Mouse (Mus musculus): ENCODE results near the gene Tbc1d10a. TPM values are rescaled to one million over a fixed set of nuclear protein-coding genes. Genes with fewer than 3 reads are reported as not detected.

Gene Tbc1d10a
- polyA plus RNA-seq, 1 experiment from 2014 or later: 33.4 TPM

DNA sequence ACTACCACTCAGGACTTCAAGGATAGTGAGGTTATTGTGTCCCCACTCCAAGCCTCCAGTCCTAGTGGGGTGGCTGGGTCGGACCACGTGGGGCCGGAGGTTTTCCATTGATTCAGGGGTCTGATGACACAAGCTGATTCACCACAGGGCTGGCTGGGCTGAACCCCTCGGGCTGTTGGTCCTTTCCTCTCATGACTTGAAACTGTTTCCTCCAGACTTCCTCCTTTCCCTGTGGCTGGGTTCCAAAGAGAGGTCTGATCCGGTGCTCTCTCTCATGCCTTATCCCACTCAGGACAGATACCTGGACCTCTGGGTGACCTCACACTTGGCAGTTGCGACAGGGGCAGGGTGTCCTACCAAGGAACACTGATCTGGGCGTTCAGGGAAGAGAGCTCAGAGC is 53.6 kb downstream of the Tbc1d10a start:
- Histone ChIP-seq H3K27me3 (replicated peaks; ENCODE audit: control insufficient read depth, insufficient read depth, low read length) (no peaks in the 10 kb centered on the region), H3K27ac (ENCODE audit: low read length) (no peak overlapping the region), H3K9ac (replicated peaks; ENCODE audit: low read depth, low read length) (no peak overlapping the region), H3K9me3 (ENCODE audit: control insufficient read depth, low read length) (no peaks in the 10 kb centered on the region), H3K4me1 (replicated peaks; ENCODE audit: control insufficient read depth, insufficient read depth, low read length) (no peaks in the 10 kb centered on the region), H3K36me3 (ENCODE audit: control insufficient read depth, insufficient read depth) (no peaks in the 10 kb centered on the region), H3K4me2 (ENCODE audit: low read length) (no peak overlapping the region), H3K4me3 (replicated peaks; ENCODE audit: low read length) (no peak overlapping the region)
- WGBS: 76% methylated on average over 7 of the region's 7 CpGs
- ATAC-seq: no peak

DNA sequence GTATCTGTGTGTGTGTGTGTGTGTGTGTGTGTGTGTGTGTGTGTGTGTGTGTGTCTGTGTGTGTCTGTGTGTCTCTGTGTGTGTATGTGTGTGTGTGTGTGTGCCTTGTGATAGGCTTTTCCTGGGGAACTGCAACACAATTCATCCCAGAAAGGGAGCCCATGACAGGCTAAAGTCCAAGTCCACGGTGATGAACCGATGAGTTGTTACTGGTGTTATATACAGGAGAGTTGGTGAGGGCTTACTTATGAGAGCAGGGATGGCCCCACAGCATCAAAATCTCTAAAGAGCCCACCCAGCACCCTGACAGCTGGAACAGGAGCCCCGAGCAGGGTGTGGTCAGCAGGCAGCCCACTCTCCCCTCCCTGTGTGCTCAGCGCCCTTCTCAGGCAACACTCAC is 54.6 kb downstream of the Tbc1d10a start:
- Histone ChIP-seq H3K4me2 (ENCODE audit: low read length) (no peak overlapping the region), H3K9ac (replicated peaks; ENCODE audit: low read depth, low read length) (no peak overlapping the region), H3K36me3 (ENCODE audit: control insufficient read depth, insufficient read depth) (no peaks in the 10 kb centered on the region), H3K27me3 (replicated peaks; ENCODE audit: control insufficient read depth, insufficient read depth, low read length) (no peaks in the 10 kb centered on the region), H3K4me3 (replicated peaks; ENCODE audit: low read length) (no peak overlapping the region), H3K27ac (ENCODE audit: low read length) (no peak overlapping the region), H3K9me3 (ENCODE audit: control insufficient read depth, low read length) (no peaks in the 10 kb centered on the region), H3K4me1 (replicated peaks; ENCODE audit: control insufficient read depth, insufficient read depth, low read length) (no peaks in the 10 kb centered on the region)
- WGBS: 85% methylated on average over 4 of the region's 4 CpGs
- ATAC-seq: no peak

DNA sequence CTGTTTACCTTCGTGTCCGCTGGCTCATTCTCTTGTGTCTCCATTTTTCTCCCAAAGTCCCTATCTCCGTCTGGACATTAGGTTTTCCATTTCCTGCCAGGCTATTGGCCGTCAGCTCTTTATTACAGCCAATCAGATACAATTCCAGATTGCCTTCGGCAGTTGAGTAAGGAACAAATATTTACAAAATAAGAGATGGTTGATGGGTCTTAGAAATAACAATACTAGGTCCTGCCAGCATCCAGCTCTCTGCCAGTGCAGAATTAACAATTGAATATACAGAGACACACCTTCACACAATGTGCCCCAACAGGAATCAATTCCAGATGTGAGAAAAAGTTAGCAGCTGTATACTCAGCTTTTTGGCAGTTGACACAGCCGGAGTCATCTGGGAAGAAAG is 59.5 kb downstream of the Tbc1d10a start:
- no peaks in the 10 kb centered on the region for H3K4me1 ChIP-seq (replicated peaks; ENCODE audit: control insufficient read depth, insufficient read depth, low read length)
- ATAC-seq: no peak
- no peaks in the 10 kb centered on the region for H3K36me3 ChIP-seq (ENCODE audit: control insufficient read depth, insufficient read depth)
- no peak overlapping the region for H3K9ac ChIP-seq (replicated peaks; ENCODE audit: low read depth, low read length)
- H3K9me3 ChIP-seq (ENCODE audit: control insufficient read depth, low read length): no peaks in the 10 kb centered on the region
- H3K4me2 ChIP-seq (ENCODE audit: low read length): no peak overlapping the region
- WGBS: 75% methylated on average over 6 of the region's 6 CpGs
- no peak overlapping the region for H3K27ac ChIP-seq (ENCODE audit: low read length)
- no peaks in the 10 kb centered on the region for H3K27me3 ChIP-seq (replicated peaks; ENCODE audit: control insufficient read depth, insufficient read depth, low read length)
- no peak overlapping the region for H3K4me3 ChIP-seq (replicated peaks; ENCODE audit: low read length)

DNA sequence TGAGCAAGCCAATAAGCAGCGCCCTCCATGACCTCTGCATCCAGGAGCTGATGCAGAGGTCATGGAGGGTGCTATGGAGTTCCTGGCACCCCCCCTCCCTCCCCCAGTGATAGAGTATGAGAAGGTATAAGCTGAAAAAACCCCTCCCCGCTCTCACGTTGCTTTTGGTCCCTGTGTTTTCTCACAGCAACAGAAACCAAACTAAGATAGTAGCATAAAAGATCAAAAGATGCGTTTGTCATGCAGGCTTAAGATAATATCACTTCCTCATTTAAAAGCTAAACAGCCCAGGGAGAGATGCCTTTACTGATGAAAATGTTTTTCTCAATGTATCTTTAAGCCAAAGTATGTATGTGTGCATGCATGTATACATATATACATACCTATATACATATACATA is 60.0 kb downstream of the Tbc1d10a start:
- Histone ChIP-seq H3K4me2 (ENCODE audit: low read length) (no peak overlapping the region), H3K4me1 (replicated peaks; ENCODE audit: control insufficient read depth, insufficient read depth, low read length) (no peaks in the 10 kb centered on the region), H3K36me3 (ENCODE audit: control insufficient read depth, insufficient read depth) (no peaks in the 10 kb centered on the region), H3K27me3 (replicated peaks; ENCODE audit: control insufficient read depth, insufficient read depth, low read length) (no peaks in the 10 kb centered on the region), H3K9ac (replicated peaks; ENCODE audit: low read depth, low read length) (no peak overlapping the region), H3K9me3 (ENCODE audit: control insufficient read depth, low read length) (no peaks in the 10 kb centered on the region), H3K27ac (ENCODE audit: low read length) (no peak overlapping the region), H3K4me3 (replicated peaks; ENCODE audit: low read length) (no peak overlapping the region)
- WGBS: 70% methylated on average over 4 of the region's 4 CpGs
- ATAC-seq: no peak

DNA sequence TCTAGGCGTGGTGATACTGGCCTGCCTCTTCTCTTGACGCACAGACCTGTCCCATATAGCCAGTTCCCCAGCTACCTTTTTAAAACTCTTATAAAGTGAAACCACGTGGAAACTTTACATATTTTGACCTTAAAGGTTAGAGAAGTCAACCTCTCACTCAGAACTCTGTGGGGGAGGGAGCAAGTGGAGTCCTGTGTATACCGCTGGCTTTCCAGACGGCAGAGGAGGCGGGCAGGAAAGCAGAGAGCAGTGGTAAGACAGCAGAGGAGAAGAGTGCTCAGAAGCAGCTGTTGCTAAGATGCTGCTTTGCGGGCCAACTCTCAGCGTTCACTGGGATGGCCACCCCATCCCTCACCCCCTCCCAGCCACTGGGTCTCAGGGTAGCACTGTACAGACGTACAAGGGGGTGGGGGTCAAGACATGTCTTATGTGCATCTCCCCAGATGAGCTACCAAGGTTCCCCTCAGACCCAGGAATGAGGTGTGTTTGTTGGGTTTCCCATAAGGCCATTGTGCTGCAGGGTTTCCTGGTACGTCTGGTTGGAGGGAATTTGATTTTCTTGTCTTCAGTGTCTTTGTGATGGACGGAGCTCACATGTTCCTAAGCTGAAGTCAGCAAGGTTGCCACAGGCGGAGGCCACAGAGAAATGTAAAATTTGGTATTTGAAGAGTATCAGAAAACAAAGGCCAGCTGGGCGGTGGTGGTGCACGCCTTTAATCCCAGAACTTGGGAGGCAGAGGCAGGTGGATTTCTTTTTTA is 60.8 kb downstream of the Tbc1d10a start:
- ATAC-seq: no peak
- 85% methylated on average over 14 of the region's 14 CpGs for WGBS
- H3K9ac ChIP-seq (replicated peaks; ENCODE audit: low read depth, low read length): no peak overlapping the region

DNA sequence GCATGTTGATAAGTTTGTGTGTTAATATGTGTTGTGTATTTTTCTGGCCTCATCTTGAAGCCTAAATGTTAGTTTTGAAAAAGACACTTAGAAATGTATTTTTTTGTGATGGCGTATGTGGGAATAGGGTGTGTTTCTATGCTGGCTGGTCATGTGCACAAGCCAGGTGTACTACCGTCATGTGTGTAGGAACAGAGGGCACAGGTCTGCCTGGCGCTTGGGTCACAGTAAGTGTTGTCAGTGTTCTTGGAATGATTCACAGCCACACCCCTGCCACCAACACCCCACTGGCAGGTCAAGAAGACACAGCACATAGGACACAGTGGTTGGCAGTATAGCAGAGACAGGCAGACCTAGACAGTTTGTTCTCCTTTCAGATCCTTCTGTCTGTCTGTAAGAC is 62.6 kb downstream of the Tbc1d10a start:
- WGBS: 97% methylated on average over 3 of the region's 3 CpGs
- Histone ChIP-seq H3K9ac (replicated peaks; ENCODE audit: low read depth, low read length) (no peak overlapping the region), H3K4me1 (replicated peaks; ENCODE audit: control insufficient read depth, insufficient read depth, low read length) (no peaks in the 10 kb centered on the region), H3K9me3 (ENCODE audit: control insufficient read depth, low read length) (no peaks in the 10 kb centered on the region), H3K27me3 (replicated peaks; ENCODE audit: control insufficient read depth, insufficient read depth, low read length) (no peaks in the 10 kb centered on the region), H3K4me2 (ENCODE audit: low read length) (no peak overlapping the region), H3K27ac (ENCODE audit: low read length) (no peak overlapping the region), H3K36me3 (ENCODE audit: control insufficient read depth, insufficient read depth) (no peaks in the 10 kb centered on the region), H3K4me3 (replicated peaks; ENCODE audit: low read length) (no peak overlapping the region)
- no peak for ATAC-seq

More for the DNA sequence above, 60.8 kb downstream of the Tbc1d10a start:
- Histone ChIP-seq H3K36me3 (ENCODE audit: control insufficient read depth, insufficient read depth) (no peaks in the 10 kb centered on the region), H3K27ac (ENCODE audit: low read length) (no peak overlapping the region), H3K9me3 (ENCODE audit: control insufficient read depth, low read length) (no peaks in the 10 kb centered on the region), H3K27me3 (replicated peaks; ENCODE audit: control insufficient read depth, insufficient read depth, low read length) (no peaks in the 10 kb centered on the region), H3K4me3 (replicated peaks; ENCODE audit: low read length) (no peak overlapping the region), H3K4me2 (ENCODE audit: low read length) (no peak overlapping the region), H3K4me1 (replicated peaks; ENCODE audit: control insufficient read depth, insufficient read depth, low read length) (no peaks in the 10 kb centered on the region)

DNA sequence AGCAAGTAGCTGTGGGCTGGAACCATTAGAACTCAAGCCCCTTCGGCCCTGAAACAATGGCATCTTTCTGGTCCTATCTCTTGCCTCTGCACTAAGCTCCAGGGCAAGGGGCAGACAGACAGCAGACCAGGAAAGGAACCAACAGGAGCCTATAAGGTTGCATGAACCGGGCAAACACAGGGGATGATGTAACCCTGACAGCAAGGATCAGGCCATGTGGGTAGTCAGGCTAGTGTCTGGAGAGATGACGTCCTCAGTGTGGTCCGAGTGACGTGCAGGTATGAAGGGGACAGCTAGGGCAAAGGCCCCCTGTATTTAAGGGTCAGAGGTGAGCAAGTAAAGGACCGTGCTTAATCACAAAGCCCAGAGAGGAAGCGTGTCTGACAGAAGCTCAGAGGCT is 63.7 kb downstream of the Tbc1d10a start:
- Histone ChIP-seq H3K9me3 (ENCODE audit: control insufficient read depth, low read length) (no peaks in the 10 kb centered on the region), H3K36me3 (ENCODE audit: control insufficient read depth, insufficient read depth) (no peaks in the 10 kb centered on the region), H3K27ac (ENCODE audit: low read length) (no peak overlapping the region), H3K9ac (replicated peaks; ENCODE audit: low read depth, low read length) (no peak overlapping the region), H3K4me1 (replicated peaks; ENCODE audit: control insufficient read depth, insufficient read depth, low read length) (no peaks in the 10 kb centered on the region), H3K4me2 (ENCODE audit: low read length) (no peak overlapping the region), H3K4me3 (replicated peaks; ENCODE audit: low read length) (no peak overlapping the region), H3K27me3 (replicated peaks; ENCODE audit: control insufficient read depth, insufficient read depth, low read length) (no peaks in the 10 kb centered on the region)
- no peak for ATAC-seq
- 78% methylated on average over 7 of the region's 7 CpGs for WGBS

DNA sequence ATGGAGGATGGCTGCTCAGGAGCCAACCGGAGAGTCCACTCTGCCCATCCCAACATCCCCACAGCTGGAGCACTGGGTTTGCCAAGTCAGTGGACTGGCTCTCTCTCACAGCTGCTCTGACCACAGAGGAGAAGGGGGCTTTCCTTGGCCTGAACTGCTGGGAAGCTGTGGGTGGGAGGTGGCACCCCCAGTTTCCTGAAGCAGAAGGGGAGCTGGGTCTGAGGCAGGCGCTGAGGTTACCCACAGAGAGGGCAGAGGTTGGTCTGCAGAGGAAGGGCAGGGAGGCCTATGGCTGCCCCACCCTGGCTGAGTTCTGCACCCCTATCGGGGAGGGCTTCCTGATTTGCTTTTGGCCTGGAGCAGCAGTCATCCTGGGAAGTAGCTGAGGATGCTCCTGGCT is 64.8 kb downstream of the Tbc1d10a start:
- Histone ChIP-seq H3K27me3 (replicated peaks; ENCODE audit: control insufficient read depth, insufficient read depth, low read length) (no peaks in the 10 kb centered on the region), H3K9me3 (ENCODE audit: control insufficient read depth, low read length) (no peaks in the 10 kb centered on the region), H3K4me2 (ENCODE audit: low read length) (no peak overlapping the region), H3K4me1 (replicated peaks; ENCODE audit: control insufficient read depth, insufficient read depth, low read length) (no peaks in the 10 kb centered on the region), H3K27ac (ENCODE audit: low read length) (no peak overlapping the region), H3K4me3 (replicated peaks; ENCODE audit: low read length) (no peak overlapping the region), H3K36me3 (ENCODE audit: control insufficient read depth, insufficient read depth) (no peaks in the 10 kb centered on the region), H3K9ac (replicated peaks; ENCODE audit: low read depth, low read length) (no peak overlapping the region)
- ATAC-seq: no peak
- 80% methylated on average over 3 of the region's 3 CpGs for WGBS

DNA sequence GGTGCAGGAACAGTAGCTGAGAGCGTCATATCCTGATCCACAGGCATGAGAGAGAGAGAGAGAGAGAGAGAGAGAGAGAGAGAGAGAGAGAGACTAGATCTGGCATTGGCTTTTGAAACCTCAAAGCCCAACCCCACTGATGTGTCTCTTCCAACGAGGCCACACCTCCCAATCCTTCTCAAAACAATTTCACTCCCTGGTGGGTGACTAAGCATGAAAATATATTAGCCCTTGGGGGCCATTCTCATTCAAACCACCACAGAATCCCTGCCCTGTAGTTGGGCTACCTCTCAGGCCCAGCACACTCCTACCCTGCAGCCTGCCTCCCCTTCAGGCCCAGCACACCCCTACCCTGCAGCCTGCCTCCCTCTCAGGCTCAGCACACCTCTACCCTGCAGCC is 66.3 kb downstream of the Tbc1d10a start:
- Histone ChIP-seq H3K9ac (replicated peaks; ENCODE audit: low read depth, low read length) (no peak overlapping the region), H3K36me3 (ENCODE audit: control insufficient read depth, insufficient read depth) (no peaks in the 10 kb centered on the region), H3K27ac (ENCODE audit: low read length) (no peak overlapping the region), H3K4me3 (replicated peaks; ENCODE audit: low read length) (no peak overlapping the region), H3K9me3 (ENCODE audit: control insufficient read depth, low read length) (no peaks in the 10 kb centered on the region), H3K4me2 (ENCODE audit: low read length) (no peak overlapping the region), H3K4me1 (replicated peaks; ENCODE audit: control insufficient read depth, insufficient read depth, low read length) (no peaks in the 10 kb centered on the region), H3K27me3 (replicated peaks; ENCODE audit: control insufficient read depth, insufficient read depth, low read length) (no peaks in the 10 kb centered on the region)
- ATAC-seq: no peak
- WGBS: 80% methylated on average over 2 of the region's 2 CpGs

Measured in forebrain, embryonic 16.5 days (tissue).